Mouse (Mus musculus) retina, adult 2 months (tissue): ENCODE measurements at regions not wholly inside any gene's neighbourhood (a gene's known extent, or its start where the extent isn't known, plus 50 kb on each side); places are given as distances from the start of the nearest gene placed in this dataset.
"Not testable (repeated sequence)": the region's sequence is repeated elsewhere in the genome, so short reads cannot be mapped to it uniquely, and the experiment has no call there.

Experiments
- DNase-seq: peaks from one replicate; pipeline ENCODE4 v3.0.0-alpha.2; 2012; ENCODE audit warnings: low read depth, low spot score

DNA sequence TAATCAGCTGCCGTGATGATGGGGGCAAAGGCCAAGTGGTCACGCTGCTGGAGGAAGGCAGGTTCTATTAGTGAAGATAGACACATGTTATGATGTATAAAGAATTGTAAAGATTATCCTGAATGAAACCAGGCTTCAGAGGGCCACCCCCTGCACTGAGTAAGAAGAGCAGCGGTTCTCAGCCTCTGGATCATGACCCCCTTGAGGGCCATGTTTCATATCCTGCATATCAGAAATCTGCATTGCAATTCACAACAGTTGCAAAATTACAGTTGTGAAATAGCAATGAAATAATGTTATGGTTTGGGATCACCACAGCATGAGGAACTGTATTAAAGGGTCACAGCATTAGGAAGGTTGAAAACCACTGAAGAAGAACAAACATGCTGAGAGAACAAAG is 162.5 kb upstream of the Zranb2 start:
- no peak for DNase-seq

- DNase-seq: no peak
Observed at GRCm38 (mm10) chr3:157373333-157373732, 160.6 kb upstream of the Zranb2 start.

GRCm38 (mm10) chr3:157374178-157374577 is 159.8 kb upstream of the Zranb2 start:
- DNase-seq: no peak

- no peak for DNase-seq
Observed at GRCm38 (mm10) chr3:157377531-157377930, 156.4 kb upstream of the Zranb2 start.

- no peak for DNase-seq
Observed at GRCm38 (mm10) chr3:157378127-157378526, 155.8 kb upstream of the Zranb2 start.

GRCm38 (mm10) chr3:157391835-157392234 is 142.1 kb upstream of the Zranb2 start:
- DNase-seq: no peak

GRCm38 (mm10) chr3:157393903-157394302 is 140.1 kb upstream of the Zranb2 start:
- no peak for DNase-seq

GRCm38 (mm10) chr3:157399909-157400308 is 134.1 kb upstream of the Zranb2 start:
- DNase-seq: no peak

GRCm38 (mm10) chr3:157404054-157404453 is 129.9 kb upstream of the Zranb2 start:
- DNase-seq: no peak

DNA sequence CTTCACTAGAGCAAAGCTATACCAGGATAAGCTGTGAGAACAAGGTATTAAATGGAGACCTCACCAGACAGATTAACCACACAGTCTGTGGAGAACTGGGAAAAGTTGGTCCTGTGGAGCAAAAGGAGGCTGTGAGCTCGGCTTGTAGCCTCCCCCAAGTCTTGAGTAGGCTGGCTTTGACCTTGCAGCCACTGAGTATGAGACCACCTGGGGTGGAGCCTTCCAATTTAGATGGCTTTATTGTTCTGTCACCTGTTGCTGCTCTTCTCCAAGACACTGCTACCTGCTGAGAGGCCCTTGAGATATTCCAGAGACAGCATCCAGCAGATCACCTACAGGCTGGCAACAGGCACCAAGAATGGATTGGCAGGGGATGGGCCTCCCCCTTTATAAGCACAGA is 110.5 kb upstream of the Zranb2 start:
- DNase-seq: not testable (repeated sequence)

- DNase-seq: no peak
Observed at GRCm38 (mm10) chr3:157426720-157427119, 107.2 kb upstream of the Zranb2 start.

- DNase-seq: peak; percentile 20
Observed at GRCm38 (mm10) chr3:157449794-157450193, 84.2 kb upstream of the Zranb2 start.

GRCm38 (mm10) chr3:157471600-157471999 is 62.4 kb upstream of the Zranb2 start:
- DNase-seq: no peak

DNA sequence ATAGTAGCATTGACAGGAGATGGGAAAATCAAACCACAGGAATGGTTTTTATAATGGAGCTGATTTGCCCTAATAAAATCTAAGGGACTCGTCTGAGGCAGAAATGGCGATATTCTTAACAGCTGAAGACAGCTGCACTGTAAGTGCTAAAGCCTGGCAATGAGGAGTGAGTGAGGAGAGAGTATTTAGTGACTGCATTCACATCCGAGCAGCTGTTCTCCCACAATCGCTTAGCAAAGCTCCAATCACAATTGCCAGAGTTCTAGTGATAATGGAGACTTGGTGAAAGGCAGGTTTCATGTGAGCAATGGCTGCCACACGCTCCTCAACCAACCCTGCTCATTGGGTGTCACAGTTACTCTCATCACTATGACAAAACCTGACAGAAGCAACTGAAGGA is 61.3 kb upstream of the Zranb2 start:
- DNase-seq: no peak

GRCm38 (mm10) chr3:157477731-157478130 is 56.2 kb upstream of the Zranb2 start:
- no peak for DNase-seq
